Mouse (Mus musculus): ENCODE data around the gene Timm50.

GRCm38 (mm10) chr7:28326457-28326856 is 14.6 kb upstream of the Timm50 start:
- TF ChIP-seq POLR2A (IDR thresholded peaks at IDR 0.05; ENCODE audit: low read depth, low read length) (no peak), CTCF (IDR thresholded peaks at IDR 0.05; ENCODE audit: borderline replicate concordance, insufficient read depth, low read length) (no peak)

Data from embryonic fibroblast, embryonic 13.5 days (primary cell).